Mouse (Mus musculus) bone marrow, adult 2 months (tissue): Measurements from ENCODE around the gene Rhbdl2.

ENCODE experiments used
- CTCF ChIP-seq: fragments of 200-500 bp; IDR thresholded peaks from 2 replicates; pipeline ENCODE4 v1.5.1; 2011; ENCODE audit warnings: low read length, control low read depth; ENCODE audit not compliant: control insufficient read depth, insufficient read depth
- POLR2A ChIP-seq: fragments of 200-500 bp; IDR thresholded peaks from 2 replicates; pipeline ENCODE4 v1.6.1; 2011; ENCODE audit warnings: low read depth, mild to moderate bottlenecking, control low read depth, low read length, borderline replicate concordance; ENCODE audit not compliant: control insufficient read depth

GRCm38 (mm10) chr4:123810475-123811295 is 23.0 kb downstream of the Rhbdl2 start:
- TF ChIP-seq POLR2A (no peak), CTCF (no peak)
